Comparison of ENCODE assay signal across 13 mouse cellular contexts in the genomic region with DNA sequence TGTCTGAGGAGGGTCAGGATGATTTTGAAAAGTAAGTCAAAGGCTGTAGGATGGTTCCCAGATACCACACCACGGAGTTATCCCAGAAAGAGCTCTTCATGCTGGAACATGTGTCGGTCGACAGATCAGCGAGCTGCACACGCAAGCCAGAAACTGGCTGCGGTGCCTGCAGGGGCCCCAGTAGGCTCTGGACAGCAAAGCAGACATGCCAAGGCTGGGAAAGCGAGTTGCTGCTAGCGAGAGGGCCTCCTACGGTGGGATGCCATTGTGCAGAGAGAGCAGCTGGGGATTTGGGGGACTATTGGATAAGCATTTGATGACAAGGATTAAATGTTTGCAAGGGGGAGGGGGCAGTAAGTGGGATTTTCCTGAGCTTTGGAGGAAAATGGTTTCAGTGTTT.
DNase-seq lines count a peak whose midpoint lies in the region; ATAC-seq lines count a peak whose summit lies in the region.
"Had no signal": no experiment of that assay in that cellular context is flagged by ENCODE, and none has a peak within 500 bp of the region (broad histone marks: within the 10 kb centered on the region; RNA-seq: fewer than 3 reads in every experiment).

No protein-coding gene starts in this region.

- H3K36me3 ChIP-seq in heart, embryonic 12.5 days = no peaks in the 10 kb centered on the region
- H3K36me3 ChIP-seq in hindbrain, embryonic 11.5 days (ENCODE audit: control insufficient read depth, insufficient read depth, low read length) = no peaks in the 10 kb centered on the region
- no peaks in the 10 kb centered on the region for H3K36me3 ChIP-seq in midbrain, embryonic 16.5 days (ENCODE audit: control insufficient read depth, insufficient read depth, low read length)
- H3K36me3 ChIP-seq: intestine, embryonic 15.5 days; liver, embryonic 13.5 days; stomach, embryonic 15.5 days had no signal

- H3K9me3 ChIP-seq in heart, embryonic 12.5 days (replicated peaks) = no peaks in the 10 kb centered on the region
- H3K9me3 ChIP-seq in hindbrain, embryonic 11.5 days (ENCODE audit: control insufficient read depth, low read length) = no peaks in the 10 kb centered on the region
- H3K9me3 ChIP-seq in midbrain, embryonic 16.5 days (replicated peaks; ENCODE audit: control insufficient read depth, low read length, poor library complexity, severe bottlenecking) = no peaks in the 10 kb centered on the region
- H3K9me3 ChIP-seq: intestine, embryonic 15.5 days; liver, embryonic 13.5 days; stomach, embryonic 15.5 days had no signal

- WGBS in heart, embryonic 12.5 days = 16% methylated on average over 9 of the region's 9 CpGs
- 3% methylated on average over 9 of the region's 9 CpGs for WGBS in hindbrain, embryonic 11.5 days
- 3% methylated on average over 9 of the region's 9 CpGs for WGBS in midbrain, embryonic 16.5 days

- no peak overlapping the region for H3K9ac ChIP-seq in heart, embryonic 12.5 days
- no peak overlapping the region for H3K9ac ChIP-seq in hindbrain, embryonic 11.5 days (ENCODE audit: low read depth, low read length)
- H3K9ac ChIP-seq in midbrain, embryonic 16.5 days (ENCODE audit: low read depth, low read length) = no peak overlapping the region
- H3K9ac ChIP-seq: intestine, embryonic 15.5 days; liver, embryonic 13.5 days; stomach, embryonic 15.5 days had no signal

- H3K27me3 ChIP-seq in heart, embryonic 12.5 days (replicated peaks) = 0 out of 2 replicates have a peak, but pooled peaks cover 3% of the 10 kb centered on the region
- no peaks in the 10 kb centered on the region for H3K27me3 ChIP-seq in hindbrain, embryonic 11.5 days (ENCODE audit: control insufficient read depth, insufficient read depth, low read length)
- no peaks in the 10 kb centered on the region; the same call in 1 of the 2 replicates for H3K27me3 ChIP-seq in midbrain, embryonic 16.5 days (ENCODE audit: control insufficient read depth, insufficient read depth, low read depth, low read length)
- H3K27me3 ChIP-seq: intestine, embryonic 15.5 days; liver, embryonic 13.5 days; stomach, embryonic 15.5 days had no signal

- ATAC-seq in heart, embryonic 12.5 days (ENCODE audit: insufficient number of reproducible peaks, low FRiP score) = no peak
- peak; percentile 60; the same call in 1 of the 2 replicates for ATAC-seq in hindbrain, embryonic 11.5 days (ENCODE audit: low FRiP score)
- no peak for ATAC-seq in midbrain, embryonic 16.5 days
- ATAC-seq: intestine, embryonic 15.5 days had no signal

- peaks cover 36% of the 10 kb centered on the region for H3K4me1 ChIP-seq in heart, embryonic 12.5 days (replicated peaks)
- H3K4me1 ChIP-seq in hindbrain, embryonic 11.5 days (replicated peaks; ENCODE audit: control insufficient read depth, insufficient read depth, low read length) = peaks cover 3% of the 10 kb centered on the region
- H3K4me1 ChIP-seq in midbrain, embryonic 16.5 days (ENCODE audit: control insufficient read depth, insufficient read depth, low read length) = peaks cover 5% of the 10 kb centered on the region; the same call in 1 of the 2 replicates
- H3K4me1 ChIP-seq: intestine, embryonic 15.5 days; liver, embryonic 13.5 days; stomach, embryonic 15.5 days had no signal

- no peak for DNase-seq in heart, adult 18-20 months
- DNase-seq in embryo, embryonic 9.5 days (ENCODE audit: extremely low spot score) = peak; percentile 39
- DNase-seq in hindbrain, embryonic 11.5 days (ENCODE audit: low spot score) = peak; percentile 63
- no peak for DNase-seq in lung, postnatal 36 days
- DNase-seq in frontal cortex, postnatal 36 days (ENCODE audit: low spot score in 2 of 2) = no peak
- DNase-seq in natural killer cell, adult 2 months (ENCODE audit: low spot score in 2 of 2) = no peak
- DNase-seq: gastrocnemius, postnatal 10 days; layer of hippocampus, adult 9-11 months; liver, embryonic 13.5 days had no signal

- no peak overlapping the region for H3K4me3 ChIP-seq in heart, embryonic 12.5 days
- H3K4me3 ChIP-seq in hindbrain, embryonic 11.5 days (ENCODE audit: low read depth, low read length) = no peak overlapping the region
- H3K4me3 ChIP-seq in midbrain, embryonic 16.5 days (ENCODE audit: low read depth, low read length) = no peak overlapping the region
- H3K4me3 ChIP-seq: intestine, embryonic 15.5 days; liver, embryonic 13.5 days; stomach, embryonic 15.5 days had no signal

- H3K27ac ChIP-seq in heart, embryonic 12.5 days (ENCODE audit: poor library complexity, severe bottlenecking) = no peak overlapping the region
- H3K27ac ChIP-seq in hindbrain, embryonic 11.5 days (ENCODE audit: low read depth, low read length) = peak overlapping the region; percentile 17; the same call in 1 of the 2 replicates
- no peak overlapping the region for H3K27ac ChIP-seq in midbrain, embryonic 16.5 days (ENCODE audit: low read length)
- H3K27ac ChIP-seq: intestine, embryonic 15.5 days; liver, embryonic 13.5 days; stomach, embryonic 15.5 days had no signal

- H3K4me2 ChIP-seq in heart, embryonic 12.5 days = peak overlapping the region; percentile 17
- no peak overlapping the region for H3K4me2 ChIP-seq in hindbrain, embryonic 11.5 days (replicated peaks; ENCODE audit: low read depth, low read length)
- peak overlapping the region; percentile 25; the same call in 1 of the 2 replicates for H3K4me2 ChIP-seq in midbrain, embryonic 16.5 days (ENCODE audit: low read length)
- H3K4me2 ChIP-seq: intestine, embryonic 15.5 days; liver, embryonic 13.5 days; stomach, embryonic 15.5 days had no signal

Comparison
In these comparisons a context has a peak if more than half of its experiments do, and no peak if none do; other contexts are left out.
1. DNase-seq: peak in embryo, embryonic 9.5 days (single experiment) and hindbrain, embryonic 11.5 days (single experiment); none in heart, adult 18-20 months (0 of 2), lung, postnatal 36 days (single experiment), frontal cortex, postnatal 36 days (0 of 2) and natural killer cell, adult 2 months (0 of 2).